Mouse (Mus musculus) embryonic stem cell, embryonic (primary cell): ENCODE data around the gene Cfap46.

ENCODE experiments used
- CTCF ChIA-PET, 4 experiments: fragments of 300-600 bp in 2 of 4; fragments of 350-600 bp in 2 of 4; sonication (Branson Sonifier 250); formaldehyde crosslinking; loops; one replicate each; lab custom pipeline; 2022; ENCODE audit warnings: inconsistent platforms in 2 of 4; lab: Charles Lee
- POLR2A ChIA-PET, 4 experiments: fragments of 300-600 bp in 2 of 4; fragments of 350-600 bp in 2 of 4; sonication (Branson Sonifier 250); formaldehyde crosslinking; loops; one replicate each; lab custom pipeline; 2022; ENCODE audit warnings: antibody characterized with exemption in 4 of 4, inconsistent platforms in 1 of 4; lab: Charles Lee

Cfap46 gene

DNA sequence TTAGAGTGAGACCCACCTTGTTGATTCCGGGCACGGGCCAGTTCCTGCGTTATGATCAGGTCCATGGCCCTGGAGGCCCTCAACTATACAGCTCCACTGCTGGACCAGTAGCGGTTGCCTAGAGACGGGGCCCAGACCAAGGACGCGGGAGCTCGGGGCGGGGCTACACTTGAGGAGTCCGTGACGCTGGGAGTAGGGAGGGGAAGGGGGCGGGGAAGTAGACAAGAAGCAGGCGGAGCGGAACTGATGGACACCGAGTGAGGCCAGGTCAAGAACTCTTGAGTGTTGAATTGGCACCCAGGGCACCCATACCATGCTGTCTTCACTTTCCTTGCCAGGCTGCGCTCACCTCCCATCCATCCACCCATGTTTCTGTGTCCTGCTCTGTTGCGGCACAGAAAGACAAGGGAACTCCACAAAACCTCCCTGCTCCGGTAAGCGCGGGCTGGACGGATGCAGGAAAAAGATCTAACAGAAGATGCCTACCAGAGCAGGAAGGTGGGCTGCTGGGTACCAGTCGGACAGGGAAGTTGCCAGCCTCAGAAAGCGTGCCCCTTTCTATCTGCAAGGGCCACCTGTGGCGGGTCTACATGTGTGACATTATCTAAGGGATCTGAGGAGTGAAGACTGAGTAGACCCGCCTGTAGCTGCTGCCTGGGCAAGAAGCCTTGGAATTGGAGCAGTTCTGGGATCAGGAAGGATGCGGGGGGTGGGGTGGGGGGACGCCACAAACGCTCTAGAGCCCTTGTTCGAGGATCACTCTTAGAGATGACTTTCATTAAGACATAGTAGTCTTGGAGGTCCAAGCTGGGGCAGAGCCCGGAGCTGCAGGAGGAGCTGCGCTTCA lies at the start of gene Cfap46:
Gene Cfap46, minus strand, starts transcription at position 112 of the 847 bp plus-strand sequence.
- CTCF ChIA-PET: interaction anchor here (0.5 to 2.1 kb wide), 44 partner anchors 14 to 616 kb away, joined by 3 to 12 read pairs (median 4); no protein-coding TSS in a partner anchor

DNA sequence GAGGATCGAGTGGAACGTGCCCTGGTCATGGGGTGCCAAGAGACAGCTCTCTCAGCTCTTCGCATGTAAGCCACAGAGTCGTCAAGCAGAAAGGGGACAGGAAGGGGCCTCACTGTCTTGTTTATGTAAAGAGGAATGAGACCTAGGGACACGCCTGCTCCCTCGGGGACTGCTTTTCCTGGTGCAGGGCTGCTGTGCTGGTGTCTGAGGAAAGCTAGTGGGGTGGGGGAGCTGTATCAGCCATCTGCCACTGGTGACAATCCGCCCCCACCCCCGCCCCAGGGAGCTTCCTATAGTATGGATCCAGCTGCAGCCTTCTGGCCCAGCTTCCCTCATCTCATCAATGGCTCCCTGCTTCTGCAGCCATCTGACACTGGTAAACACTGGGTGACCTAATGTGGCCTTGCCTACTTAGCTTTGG lies 47.7 kb upstream of the Cfap46 start:
- ChIA-PET CTCF (interaction anchor here (0.6 to 1.4 kb wide), 8 partner anchors 47 to 631 kb away, joined by 3 to 7 read pairs (median 5); partner anchors contain the start of gene Cfap46 (in 1 of the 4)), POLR2A (interaction anchor here in 2 of 4 experiments (0.6 to 1.1 kb wide), 2 partner anchors 11 to 1784 kb away, joined by 3 to 4 read pairs; no protein-coding TSS in a partner anchor)

More for the DNA sequence above, at the start of gene Cfap46:
- POLR2A ChIA-PET: interaction anchor here (0.6 to 1.4 kb wide), 6 partner anchors 8 to 363 kb away, joined by 3 to 5 read pairs (median 4); partner anchors contain the start of gene 6430531B16Rik (in 1 of the 4)

DNA sequence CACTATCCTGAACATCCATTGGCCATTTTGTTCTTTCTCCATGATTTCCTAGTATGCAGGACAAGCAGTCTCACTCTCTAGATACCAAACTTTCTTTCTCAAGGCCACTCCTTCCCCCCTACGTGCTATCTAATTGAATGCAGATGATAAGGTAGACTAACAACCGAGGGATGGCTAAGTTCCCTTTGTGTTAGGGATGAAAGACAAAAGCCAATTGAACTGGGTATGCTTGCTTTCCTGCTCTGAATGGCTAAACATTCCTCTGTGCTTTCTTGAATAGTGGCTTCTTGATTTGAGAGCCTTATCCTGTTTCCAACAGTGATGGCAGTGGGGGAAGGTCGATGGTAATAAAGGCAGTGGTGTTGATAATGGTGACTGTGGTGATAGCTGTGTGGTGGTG lies 43.5 kb upstream of the Cfap46 start:
- CTCF ChIA-PET: no interaction called here

DNA sequence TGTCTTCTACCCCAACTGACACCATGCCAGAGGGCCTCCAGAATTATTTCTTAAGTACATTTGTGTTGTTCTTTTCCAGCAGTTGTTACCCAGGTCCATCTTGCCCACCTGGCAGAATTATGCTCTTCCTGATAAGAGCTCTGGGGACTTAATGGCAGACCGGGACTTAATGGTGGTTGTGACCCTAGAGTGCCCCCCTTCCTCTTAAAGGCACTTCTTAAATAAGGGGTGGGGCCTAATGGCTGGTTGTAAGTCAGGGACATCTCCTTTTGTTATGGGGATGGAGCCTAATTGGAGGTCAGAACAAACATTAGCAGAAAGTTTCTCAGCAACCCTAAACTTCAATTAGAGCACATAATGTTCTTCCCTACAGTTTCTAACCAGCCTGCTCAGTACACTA lies 42.0 kb upstream of the Cfap46 start:
- POLR2A ChIA-PET: no interaction called here
- CTCF ChIA-PET: interaction anchor here in 3 of 4 experiments (0.5 to 1.2 kb wide), 4 partner anchors 22 to 134 kb away, joined by 3 read pairs; no protein-coding TSS in a partner anchor

More for the DNA sequence above, 43.5 kb upstream of the Cfap46 start:
- POLR2A ChIA-PET: interaction anchor here in 1 of 4 experiments (0.9 kb wide), 1 partner anchor 18 kb away, joined by 3 read pairs; no protein-coding TSS in a partner anchor

DNA sequence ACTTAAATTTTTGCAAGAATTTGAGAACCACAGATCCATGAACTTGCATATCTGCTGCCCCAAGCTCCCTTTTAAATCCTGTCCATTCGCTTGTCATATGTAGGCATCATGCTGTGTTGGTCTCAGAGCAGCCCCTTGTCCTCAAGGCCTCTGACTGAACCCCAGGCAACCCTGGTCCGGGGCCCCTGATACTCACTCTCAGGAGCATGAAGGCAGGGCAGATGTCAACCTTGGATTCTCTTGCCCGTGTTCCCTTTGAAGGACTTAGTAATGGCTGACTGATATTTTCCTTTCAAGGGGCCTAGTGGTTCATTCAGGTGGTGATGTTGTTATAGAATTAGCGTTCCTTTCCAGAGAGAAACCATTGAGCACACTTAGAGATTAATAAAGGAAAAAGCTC lies 40.4 kb upstream of the Cfap46 start:
- ChIA-PET CTCF (interaction anchor here in 1 of 4 experiments (0.6 kb wide), 1 partner anchor 227 kb away, joined by 3 read pairs; no protein-coding TSS in a partner anchor), POLR2A (no interaction called here)

DNA sequence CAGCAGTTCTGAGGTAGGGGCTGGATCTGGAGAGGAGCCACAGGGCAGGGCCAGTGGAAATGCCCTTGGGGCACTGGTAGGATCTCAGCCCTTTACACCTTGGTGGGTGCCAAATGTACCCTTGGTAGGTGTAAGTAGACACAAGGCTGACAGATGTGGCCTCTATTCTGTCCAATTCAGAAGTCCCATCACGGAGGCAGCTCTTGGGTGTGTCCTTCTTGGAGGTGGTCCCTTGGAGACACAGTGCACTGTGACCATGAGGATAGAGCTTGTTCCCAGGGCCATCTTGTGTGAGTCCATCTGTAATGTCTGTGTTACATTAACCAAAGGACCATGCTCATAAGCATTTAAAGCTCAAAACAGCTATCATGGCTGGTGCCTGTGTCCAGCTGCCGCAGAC lies 37.6 kb upstream of the Cfap46 start:
- CTCF ChIA-PET: interaction anchor here in 1 of 4 experiments (0.6 kb wide), 1 partner anchor 58 kb away, joined by 3 read pairs; no protein-coding TSS in a partner anchor
- POLR2A ChIA-PET: interaction anchor here in 2 of 4 experiments (0.5 to 0.6 kb wide), 2 partner anchors 10 to 810 kb away, joined by 3 to 4 read pairs; no protein-coding TSS in a partner anchor

DNA sequence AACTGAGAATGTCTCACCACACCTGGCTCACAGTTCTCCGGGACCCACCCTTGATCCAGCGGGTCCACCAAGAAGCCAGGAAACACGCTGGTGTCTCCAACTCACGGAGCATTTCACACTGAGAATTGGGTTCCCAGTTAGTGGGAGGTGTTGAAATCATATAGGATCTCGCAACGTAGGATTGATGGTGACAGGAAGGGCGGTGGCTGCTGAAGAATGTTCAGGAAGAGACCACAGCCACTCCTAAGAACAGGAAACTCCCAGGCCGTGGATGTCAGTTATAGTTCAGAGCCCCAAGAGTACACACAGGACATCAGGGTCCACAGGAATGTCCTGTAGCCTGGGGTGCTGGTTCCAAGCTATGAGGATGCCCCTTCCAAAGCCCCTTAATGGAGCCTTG lies 34.2 kb upstream of the Cfap46 start:
- POLR2A ChIA-PET: no interaction called here
- CTCF ChIA-PET: interaction anchor here in 1 of 4 experiments (1.3 kb wide), 1 partner anchor 144 kb away, joined by 3 read pairs; no protein-coding TSS in a partner anchor

DNA sequence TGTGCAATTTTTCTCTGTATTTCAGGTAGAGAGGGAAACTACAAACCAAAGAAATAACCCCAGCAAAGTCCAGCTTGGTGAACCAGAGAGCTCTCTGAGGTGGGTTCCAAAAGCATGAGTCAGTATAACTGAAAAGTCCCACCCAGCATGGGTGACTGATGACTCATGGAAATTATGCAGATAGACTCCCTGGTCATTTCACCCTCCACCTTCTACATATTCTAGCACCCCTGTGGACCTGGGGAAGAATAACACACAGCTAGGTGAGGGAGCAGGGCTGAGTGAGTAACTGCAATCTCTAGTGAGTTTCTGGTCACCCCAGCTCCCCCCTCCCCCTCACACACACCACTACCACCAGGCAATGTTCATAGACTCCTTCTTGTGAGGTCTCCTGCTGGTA lies 28.2 kb upstream of the Cfap46 start:
- CTCF ChIA-PET: interaction anchor here in 3 of 4 experiments (0.6 to 1.4 kb wide), 4 partner anchors 8 to 248 kb away, joined by 3 to 5 read pairs (median 4); no protein-coding TSS in a partner anchor
- POLR2A ChIA-PET: interaction anchor here in 1 of 4 experiments (0.7 kb wide), 2 partner anchors 10 to 398 kb away, joined by 3 to 7 read pairs; no protein-coding TSS in a partner anchor

DNA sequence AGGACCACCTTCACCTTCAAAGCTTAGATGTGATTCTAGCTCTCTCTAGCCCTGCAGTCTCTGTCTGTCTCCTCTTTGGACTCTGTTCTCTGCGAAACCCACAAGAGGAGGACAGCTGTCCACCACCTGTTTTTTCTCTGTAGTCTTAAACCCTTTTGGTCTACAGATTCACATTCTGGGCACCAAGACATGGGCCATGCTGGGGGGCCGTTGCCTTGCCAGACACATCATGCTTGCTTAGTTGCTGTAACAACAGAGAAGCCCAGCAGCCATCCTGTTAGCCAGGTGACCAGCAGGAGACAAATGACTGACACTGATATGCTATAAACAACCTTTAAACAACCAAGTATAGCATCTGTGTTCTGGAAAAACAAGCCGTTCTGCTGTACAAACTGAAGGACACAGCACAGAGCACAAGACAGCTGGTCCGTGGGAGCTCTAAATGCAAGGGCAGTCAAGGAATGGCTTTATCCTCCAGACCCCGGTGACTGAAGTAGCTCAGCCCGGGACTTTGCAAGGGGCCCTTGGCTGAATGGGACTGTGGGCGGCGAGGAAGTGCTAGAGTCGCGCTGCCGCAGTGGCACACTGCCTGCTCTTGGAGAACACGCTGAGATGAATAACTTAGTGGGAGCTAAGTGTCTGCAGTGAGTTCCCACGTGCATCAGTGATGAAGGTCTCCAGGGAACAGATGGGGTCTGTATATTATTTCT lies 22.9 kb upstream of the Cfap46 start:
- POLR2A ChIA-PET: interaction anchor here in 1 of 4 experiments (0.5 kb wide), 1 partner anchor 472 kb away, joined by 3 read pairs; no protein-coding TSS in a partner anchor
- CTCF ChIA-PET: interaction anchor here in 1 of 4 experiments (0.6 kb wide), 1 partner anchor 111 kb away, joined by 3 read pairs; no protein-coding TSS in a partner anchor

DNA sequence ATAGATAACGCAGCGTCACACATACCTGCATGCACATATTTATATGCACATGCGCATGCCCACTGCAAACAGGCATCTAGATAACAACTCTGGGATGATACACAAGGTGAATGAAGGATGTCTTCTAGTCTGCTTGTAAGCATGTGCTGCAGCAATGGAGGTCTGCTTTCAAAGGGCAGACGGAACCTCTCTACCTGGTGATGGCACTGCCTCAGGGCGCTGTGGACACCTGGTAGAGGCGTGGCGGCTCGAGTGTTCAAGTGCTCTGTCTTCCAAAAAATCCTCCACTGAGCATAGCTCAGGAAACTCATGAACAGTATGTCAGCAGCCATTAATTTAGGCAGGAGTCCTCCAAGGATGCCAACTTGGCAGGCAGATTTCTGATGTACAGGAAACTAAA lies 22.2 kb upstream of the Cfap46 start:
- ChIA-PET POLR2A (interaction anchor here in 1 of 4 experiments (1.5 kb wide), 1 partner anchor 71 kb away, joined by 3 read pairs; no protein-coding TSS in a partner anchor), CTCF (interaction anchor here in 2 of 4 experiments (0.6 to 4.6 kb wide), 2 partner anchors 110 to 156 kb away, joined by 3 to 84 read pairs; no protein-coding TSS in a partner anchor)

DNA sequence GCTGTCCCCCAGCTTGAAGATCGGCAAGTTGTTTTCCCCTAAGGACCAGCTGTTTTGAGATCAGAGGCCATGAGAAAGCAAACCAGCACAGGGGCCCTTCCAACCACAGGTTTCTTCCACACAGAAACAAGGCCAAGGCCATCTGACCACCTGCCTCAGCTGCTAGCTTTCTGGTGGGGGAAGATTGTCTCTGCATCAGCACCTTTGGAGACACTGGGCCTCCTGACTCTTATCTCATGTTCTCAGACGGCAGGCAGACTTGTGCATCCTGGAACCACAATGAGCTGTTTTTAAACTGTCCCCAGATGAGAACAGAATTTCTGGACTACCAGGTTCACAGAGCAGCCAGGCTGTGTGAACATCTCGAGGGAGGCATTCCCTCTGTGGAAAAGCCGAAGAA lies 21.5 kb upstream of the Cfap46 start:
- ChIA-PET CTCF (interaction anchor here (0.6 to 4.6 kb wide), 7 partner anchors 9 to 172 kb away, joined by 3 to 110 read pairs (median 9); partner anchors contain the start of gene Cfap46 (in 1 of the 4)), POLR2A (interaction anchor here in 1 of 4 experiments (1.5 kb wide), 1 partner anchor 72 kb away, joined by 3 read pairs; no protein-coding TSS in a partner anchor)

DNA sequence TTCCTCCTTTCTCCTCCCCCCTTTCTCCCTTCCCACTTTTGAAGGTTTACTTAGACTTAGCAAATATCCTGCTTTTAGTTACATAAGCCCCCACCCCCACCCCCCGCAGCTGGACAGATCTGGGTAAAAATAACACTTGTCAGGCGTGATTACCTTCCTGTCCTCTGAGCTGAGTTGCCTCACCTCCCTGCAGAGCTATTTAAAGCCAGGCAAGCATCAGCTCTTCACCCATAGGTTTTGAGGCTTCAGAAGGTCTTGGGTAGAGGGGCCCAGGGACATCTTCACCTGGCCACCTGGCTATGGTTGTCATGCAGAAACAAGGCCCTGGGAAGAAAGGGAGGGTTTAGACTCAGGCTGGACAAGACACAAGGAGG lies 20.2 kb upstream of the Cfap46 start:
- POLR2A ChIA-PET: interaction anchor here in 2 of 4 experiments (0.8 to 1.1 kb wide), 4 partner anchors 13 to 158 kb away, joined by 3 read pairs; no protein-coding TSS in a partner anchor
- CTCF ChIA-PET: interaction anchor here (0.6 to 4.6 kb wide), 59 partner anchors 8 to 688 kb away, joined by 3 to 110 read pairs (median 4); partner anchors contain the start of genes Adgra1 (in 2 of the 4), Cfap46 (in 1 of the 4) and Kndc1 (in 1 of the 4)

DNA sequence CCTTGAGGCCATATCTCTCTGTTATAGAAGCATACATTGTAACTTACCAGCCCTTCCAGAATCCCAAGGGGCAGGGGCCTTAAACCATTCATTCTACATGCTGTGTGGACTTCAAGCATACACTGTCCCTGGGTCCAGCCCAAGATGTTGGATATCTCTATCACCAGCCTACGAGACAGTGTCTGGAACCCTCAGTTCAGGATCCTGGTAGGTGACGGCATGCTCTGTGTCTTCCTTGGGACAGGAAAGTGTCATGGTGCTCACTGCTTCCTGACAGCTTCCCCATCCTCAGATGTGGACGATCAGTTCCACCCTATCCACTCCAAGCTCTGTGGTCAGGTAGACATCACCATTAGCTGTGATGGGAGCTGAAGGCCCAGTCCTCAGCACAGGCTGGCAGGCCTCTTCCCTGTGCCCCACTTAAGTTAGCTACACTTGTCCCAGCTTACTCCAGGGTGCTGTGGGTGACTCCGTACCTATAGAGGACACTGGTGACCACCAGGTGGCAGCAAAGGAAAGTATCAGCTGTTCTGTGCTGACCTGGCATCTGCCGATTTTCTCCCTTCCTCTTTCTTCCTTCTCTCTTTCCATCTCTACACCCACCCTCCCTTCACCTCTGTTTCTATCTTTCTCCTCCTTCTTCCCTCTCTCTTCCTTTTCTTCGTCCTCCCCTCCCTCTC lies 19.7 kb upstream of the Cfap46 start:
- ChIA-PET POLR2A (interaction anchor here in 2 of 4 experiments (0.5 to 1.1 kb wide), 5 partner anchors 13 to 158 kb away, joined by 3 to 4 read pairs (median 3); no protein-coding TSS in a partner anchor), CTCF (interaction anchor here (0.5 to 4.6 kb wide), 68 partner anchors 9 to 689 kb away, joined by 3 to 110 read pairs (median 4); partner anchors contain the start of genes Adgra1 (in 2 of the 4), Adam8 (in 1 of the 4), Cfap46 (in 1 of the 4) and Kndc1 (in 1 of the 4))

DNA sequence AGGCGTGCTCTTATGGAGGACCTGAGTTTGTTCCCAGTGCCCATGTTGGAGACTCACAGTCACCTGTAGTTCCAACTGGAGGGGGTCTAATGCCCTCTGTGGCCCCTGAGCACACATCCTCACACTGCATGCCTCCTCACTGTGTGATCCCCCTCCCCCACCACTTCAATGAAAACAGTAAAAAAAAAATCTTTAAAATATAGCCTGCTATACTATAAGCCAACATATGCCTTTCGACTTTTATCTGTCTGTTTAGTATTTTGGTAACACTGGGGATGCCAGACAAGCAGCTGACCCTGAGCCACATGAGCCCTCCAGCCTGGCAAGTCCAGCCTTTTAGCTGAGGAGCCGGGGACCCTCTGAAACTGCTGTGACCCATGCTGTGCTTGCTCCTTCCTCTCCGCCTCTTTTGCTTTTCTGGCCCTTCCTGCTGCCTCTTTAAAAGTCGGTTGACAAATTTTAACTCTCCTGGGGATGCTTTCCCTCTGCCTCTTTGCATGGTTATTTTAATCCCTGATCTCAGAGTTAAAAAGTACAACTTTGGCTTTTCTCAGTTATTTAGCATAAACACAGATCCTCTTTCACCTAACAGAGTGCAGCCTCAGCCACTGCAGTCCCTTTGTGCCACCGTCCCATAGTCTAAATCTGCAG lies 18.2 kb upstream of the Cfap46 start:
- ChIA-PET CTCF (interaction anchor here in 2 of 4 experiments (3.5 to 4.6 kb wide), 2 partner anchors 159 to 160 kb away, joined by 58 to 84 read pairs; no protein-coding TSS in a partner anchor), POLR2A (no interaction called here)

DNA sequence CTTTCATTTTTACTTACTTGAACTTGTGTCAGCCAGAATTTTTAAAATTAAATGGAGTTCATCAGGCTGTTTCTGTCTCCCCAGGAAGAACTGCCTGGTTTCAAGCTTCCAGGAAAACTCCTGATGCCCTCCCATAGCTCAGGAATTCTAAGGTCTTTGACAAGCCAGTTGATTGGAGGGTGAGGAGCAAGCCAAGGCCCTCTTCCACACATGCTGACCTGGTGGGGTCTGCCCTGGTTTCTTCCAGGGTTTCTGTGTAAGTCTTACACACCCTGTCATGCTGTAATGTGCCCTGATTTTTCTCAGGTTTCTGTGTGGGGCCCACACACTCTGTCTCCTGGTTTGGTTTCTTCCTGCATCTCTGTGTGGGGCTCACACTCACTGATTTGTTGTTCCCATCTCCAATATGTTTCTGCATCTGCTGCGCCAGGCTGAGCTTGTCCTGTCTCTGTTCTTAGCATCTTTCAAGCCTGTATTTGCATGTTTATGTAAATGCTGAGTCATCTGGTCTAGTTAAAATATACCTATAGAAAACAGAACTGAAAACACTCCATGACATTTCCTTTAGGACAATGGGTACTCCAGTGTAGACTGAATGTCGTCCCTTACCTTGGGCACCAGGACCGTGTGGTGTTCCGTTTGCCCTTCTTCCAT lies 9.2 kb upstream of the Cfap46 start:
- POLR2A ChIA-PET: interaction anchor here in 2 of 4 experiments (0.6 to 0.9 kb wide), 2 partner anchors 9 to 389 kb away, joined by 3 to 4 read pairs; no protein-coding TSS in a partner anchor
- CTCF ChIA-PET: no interaction called here

DNA sequence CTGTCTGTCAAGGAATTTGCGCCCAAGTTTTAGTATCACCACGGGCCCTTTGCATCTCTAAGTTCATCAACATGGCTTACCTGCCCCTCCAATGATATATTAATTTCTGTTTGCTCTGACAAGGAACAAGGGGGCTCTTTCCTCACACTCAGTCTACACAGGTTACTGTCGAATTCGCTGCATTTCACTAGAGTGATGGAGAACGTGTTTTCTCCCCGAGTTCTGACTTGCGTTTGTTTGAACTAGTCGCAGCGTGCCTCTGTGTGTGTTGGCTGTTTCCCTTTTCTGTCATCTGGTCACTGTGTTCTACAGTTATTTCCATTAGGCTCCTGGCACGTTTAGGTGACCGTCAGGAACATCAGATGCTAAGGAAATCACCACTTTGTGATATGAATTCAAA lies 8.6 kb upstream of the Cfap46 start:
- ChIA-PET POLR2A (interaction anchor here in 2 of 4 experiments (0.6 to 0.9 kb wide), 2 partner anchors 8 to 389 kb away, joined by 3 to 4 read pairs; no protein-coding TSS in a partner anchor), CTCF (interaction anchor here in 2 of 4 experiments (0.6 to 1.0 kb wide), 2 partner anchors 11 to 52 kb away, joined by 4 to 5 read pairs; no protein-coding TSS in a partner anchor)
